22 mouse cellular contexts compared by ENCODE assay signal in genomic region chr14:25168310-25168709, GRCm38 (mm10).
DNase-seq lines count a peak whose midpoint lies in the region; ATAC-seq lines count a peak whose summit lies in the region.
"Had no signal": no experiment of that assay in that cellular context is flagged by ENCODE, and none has a peak within 500 bp of the region (broad histone marks: within the 10 kb centered on the region; RNA-seq: fewer than 3 reads in every experiment).

No protein-coding gene starts in this region.

- no peak for DNase-seq in heart, adult 8-10 months (ENCODE audit: low spot score)
- DNase-seq in layer of hippocampus, adult 11-12 months (ENCODE audit: low spot score): peak; percentile 44
- no peak for DNase-seq in layer of hippocampus, adult 9-10 months (ENCODE audit: low spot score)
- DNase-seq in brain, adult 2 months (ENCODE audit: low read depth, low spot score): peak; percentile 60
- peak; percentile 59 for DNase-seq in layer of hippocampus, adult 9-11 months
- DNase-seq in cerebellum, adult 8-10 months: no peak
- DNase-seq: B cell, adult 2 months; cerebellum, adult 11 months; gastrocnemius, postnatal 36 days; liver, embryonic 13.5 days; lung, adult 2 months had no signal

- H3K36me3 ChIP-seq in heart, embryonic 13.5 days: no peaks in the 10 kb centered on the region
- H3K36me3 ChIP-seq: forebrain, embryonic 10.5 days; G1E; hindbrain, embryonic 10.5 days; liver, embryonic 13.5 days; midbrain, embryonic 13.5 days had no signal

- no peaks in the 10 kb centered on the region for H3K9me3 ChIP-seq in heart, embryonic 13.5 days
- H3K9me3 ChIP-seq: forebrain, embryonic 10.5 days; hindbrain, embryonic 10.5 days; liver, embryonic 13.5 days; megakaryocyte, embryonic 14.5 days; midbrain, embryonic 13.5 days had no signal

- no peak overlapping the region for H3K4me3 ChIP-seq in heart, embryonic 13.5 days
- H3K4me3 ChIP-seq: forebrain, embryonic 10.5 days; hindbrain, embryonic 10.5 days; liver, embryonic 13.5 days; megakaryocyte, embryonic 14.5 days; midbrain, embryonic 13.5 days had no signal

- H3K27me3 ChIP-seq in heart, embryonic 13.5 days (replicated peaks): no peaks in the 10 kb centered on the region
- H3K27me3 ChIP-seq: midbrain, embryonic 13.5 days; Patski had no signal

- ATAC-seq in heart, embryonic 13.5 days (ENCODE audit: extremely low read depth, insufficient number of reproducible peaks, low FRiP score, low TSS enrichment): no peak
- ATAC-seq: forebrain, embryonic 16.5 days; hindbrain, embryonic 16.5 days; intestine, postnatal 0 days; midbrain, embryonic 13.5 days; Patski had no signal

- 41% methylated on average over 5 of the region's 5 CpGs for WGBS in heart, embryonic 13.5 days

- peaks cover 32% of the 10 kb centered on the region for H3K4me1 ChIP-seq in heart, embryonic 13.5 days
- H3K4me1 ChIP-seq: liver, embryonic 13.5 days; megakaryocyte, embryonic 14.5 days had no signal

- H3K4me2 ChIP-seq in heart, embryonic 13.5 days: no peak overlapping the region
- H3K4me2 ChIP-seq: liver, embryonic 13.5 days; midbrain, embryonic 13.5 days had no signal

- peak overlapping the region; percentile 81 for H3K27ac ChIP-seq in heart, embryonic 13.5 days (replicated peaks)
- H3K27ac ChIP-seq: forebrain, embryonic 10.5 days; liver, embryonic 13.5 days; midbrain, embryonic 13.5 days; stomach, postnatal 0 days had no signal

- no peak overlapping the region for H3K9ac ChIP-seq in heart, embryonic 13.5 days
- H3K9ac ChIP-seq: liver, embryonic 13.5 days; midbrain, embryonic 13.5 days had no signal

Comparison
In these comparisons a context has a peak if more than half of its experiments do, and no peak if none do; other contexts are left out.
1. DNase-seq: peak in layer of hippocampus, adult 11-12 months (single experiment), brain, adult 2 months (single experiment) and layer of hippocampus, adult 9-11 months (single experiment); none in heart, adult 8-10 months (single experiment), layer of hippocampus, adult 9-10 months (single experiment) and cerebellum, adult 8-10 months (single experiment).